Mouse (Mus musculus): ENCODE results near the gene Fam118b.

DNA sequence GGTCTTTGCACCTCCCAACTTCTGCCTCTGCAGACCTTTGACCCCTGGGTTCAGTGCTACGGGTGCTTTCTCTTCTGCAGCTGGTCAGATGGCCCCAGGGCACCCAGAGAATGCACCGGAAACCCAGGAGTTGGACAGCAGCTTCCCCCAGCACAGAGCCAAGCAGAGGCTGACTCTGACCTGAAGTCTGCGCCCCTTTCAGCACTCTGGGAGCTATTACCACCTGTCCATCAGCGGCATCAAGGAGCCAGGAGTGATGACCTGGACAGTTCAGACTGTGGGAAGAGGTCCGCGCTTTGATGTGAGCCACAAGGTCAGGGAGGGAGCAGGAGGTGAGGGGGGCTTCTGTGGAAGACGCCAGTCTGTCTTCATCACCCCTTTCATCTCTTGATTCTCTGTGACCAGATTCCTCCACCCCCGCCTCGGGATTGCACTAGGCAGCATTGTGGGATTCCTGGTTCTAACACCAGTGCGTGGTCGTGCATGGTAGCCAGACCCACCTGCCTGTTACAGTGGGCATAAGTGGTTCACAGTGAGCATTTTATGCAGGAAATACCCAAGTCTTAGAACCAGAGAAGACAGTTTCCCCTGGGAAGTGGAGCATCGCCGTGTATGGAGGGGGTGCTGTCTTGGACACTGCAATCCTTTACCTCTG, 15.9 kb upstream of the Fam118b start:
- TF ChIP-seq GATA1 (IDR thresholded peaks at IDR 0.05; ENCODE audit: low read length) (no peak), TAL1 (IDR thresholded peaks at IDR 0.05; ENCODE audit: low read length) (no peak)

Measured in erythroblast, embryonic 14.5 days (primary cell).